Mouse (Mus musculus) gastrocnemius, postnatal 14 days (tissue): ENCODE data around the gene Frmd7. TPM values are rescaled to one million over a fixed set of nuclear protein-coding genes. Genes with fewer than 3 reads are reported as not detected.

Experiments used
- DNase-seq: peaks from one replicate; pipeline ENCODE4 v3.0.0; 2021; ENCODE audit warnings: mixed read lengths
- intact Hi-C: fragments of 180-260 bp; cut with DNase I; formaldehyde crosslinking; loops from one replicate; pipeline ENCODE4 v1.15.1; 2025; ENCODE audit warnings: low total_unique reads
- long read RNA-seq, 2 experiments: library from polyadenylated mRNA; stranded (forward); transcript quantifications; one replicate each; pipeline ENCODE4 v2.0.0; 2021
- total RNA-seq, 2 experiments: library from RNA; stranded (reverse); gene quantifications; 2 replicates each; pipeline ENCODE4 v1.2.3; 2021

The Frmd7 gene
- under 1 TPM; 0.49 to 0.98 TPM for total RNA-seq
- long read RNA-seq, experiment 1: 0 reads
- long read RNA-seq, experiment 2: 0 reads

GRCm38 (mm10) chrX:50942610-50943009 lies at the start of gene Frmd7:
Gene Frmd7, minus strand, starts transcription at chrX:50942710.
- intact Hi-C loops: no loop called here
- DNase-seq: no peak

GRCm38 (mm10) chrX:50991324-50991723 lies 48.8 kb upstream of the Frmd7 start:
- intact Hi-C loops: no loop called here
- DNase-seq: no peak

- no peak for DNase-seq
- intact Hi-C loops: no loop called here
These were observed 47.4 kb upstream of the Frmd7 start for GRCm38 (mm10) chrX:50989940-50990339.

- intact Hi-C loops: no loop called here
- DNase-seq: no peak
These were observed 46.1 kb upstream of the Frmd7 start for GRCm38 (mm10) chrX:50988581-50988980.

- DNase-seq: no peak
- intact Hi-C loops: no loop called here
These were observed 35.9 kb upstream of the Frmd7 start for GRCm38 (mm10) chrX:50978428-50978827.

- no peak for DNase-seq
- intact Hi-C loops: no loop called here
These were observed 29.6 kb upstream of the Frmd7 start for GRCm38 (mm10) chrX:50972145-50972544.

GRCm38 (mm10) chrX:50969907-50970306 lies 27.4 kb upstream of the Frmd7 start:
- intact Hi-C loops: no loop called here

GRCm38 (mm10) chrX:50968157-50968932 lies 25.8 kb upstream of the Frmd7 start:
- intact Hi-C loops: no loop called here
- no peak for DNase-seq

More at GRCm38 (mm10) chrX:50969907-50970306, 27.4 kb upstream of the Frmd7 start:
- DNase-seq: no peak

- DNase-seq: no peak
- intact Hi-C loops: no loop called here
These were observed 22.6 kb upstream of the Frmd7 start for GRCm38 (mm10) chrX:50965157-50965556.

GRCm38 (mm10) chrX:50962955-50963354 lies 20.4 kb upstream of the Frmd7 start:
- no peak for DNase-seq
- intact Hi-C loops: no loop called here

GRCm38 (mm10) chrX:50948633-50949032 lies 6.1 kb upstream of the Frmd7 start:
- DNase-seq: peak; percentile 76
- intact Hi-C loops: no loop called here

- no peak for DNase-seq
- intact Hi-C loops: no loop called here
These were observed 5.6 kb upstream of the Frmd7 start for GRCm38 (mm10) chrX:50948116-50948515.

- intact Hi-C loops: no loop called here
These were observed 5.4 kb downstream of the Frmd7 start for GRCm38 (mm10) chrX:50937117-50937516.

GRCm38 (mm10) chrX:50930309-50930708 lies 12.2 kb downstream of the Frmd7 start:
- intact Hi-C loops: no loop called here
- no peak for DNase-seq

More at GRCm38 (mm10) chrX:50937117-50937516, 5.4 kb downstream of the Frmd7 start:
- no peak for DNase-seq

GRCm38 (mm10) chrX:50926893-50927545 lies 15.5 kb downstream of the Frmd7 start:
- no peak for DNase-seq
- intact Hi-C loops: no loop called here

GRCm38 (mm10) chrX:50924629-50925364 lies 17.7 kb downstream of the Frmd7 start:
- intact Hi-C loops: no loop called here

GRCm38 (mm10) chrX:50918754-50919153 lies 23.8 kb downstream of the Frmd7 start:
- no peak for DNase-seq
- intact Hi-C loops: no loop called here

More at GRCm38 (mm10) chrX:50924629-50925364, 17.7 kb downstream of the Frmd7 start:
- no peak for DNase-seq

- intact Hi-C loops: no loop called here
- DNase-seq: no peak
These were observed 25.1 kb downstream of the Frmd7 start for GRCm38 (mm10) chrX:50917389-50917788.

- intact Hi-C loops: no loop called here
- peak; percentile 28 for DNase-seq
These were observed 32.6 kb downstream of the Frmd7 start for GRCm38 (mm10) chrX:50909915-50910314.

- DNase-seq: no peak
- intact Hi-C loops: no loop called here
These were observed 39.0 kb downstream of the Frmd7 start for GRCm38 (mm10) chrX:50903497-50903896.
